ENCODE assay signal across 8 mouse cellular contexts in genomic region chr8:84847684-84848435, GRCm38 (mm10). TPM values are rescaled to one million over a fixed set of nuclear protein-coding genes. Genes with fewer than 3 reads are reported as not detected.
DNase-seq lines count a peak whose midpoint lies in the region; ATAC-seq lines count a peak whose summit lies in the region.

No protein-coding gene starts in this region.

- no peaks in the 10 kb centered on the region for H3K27me3 ChIP-seq in heart, embryonic 13.5 days (replicated peaks)
- H3K27me3 ChIP-seq in forebrain, embryonic 16.5 days (replicated peaks; ENCODE audit: control insufficient read depth, insufficient read depth, low read length) = no peaks in the 10 kb centered on the region
- no peaks in the 10 kb centered on the region for H3K27me3 ChIP-seq in liver, embryonic 16.5 days (ENCODE audit: control insufficient read depth, insufficient read depth, low read depth, low read length)

- peaks cover 30% of the 10 kb centered on the region for H3K36me3 ChIP-seq in heart, embryonic 13.5 days
- H3K36me3 ChIP-seq in forebrain, embryonic 16.5 days (ENCODE audit: control insufficient read depth, insufficient read depth) = peaks cover 19% of the 10 kb centered on the region
- peaks cover 25% of the 10 kb centered on the region for H3K36me3 ChIP-seq in liver, embryonic 16.5 days (ENCODE audit: control insufficient read depth, insufficient read depth)

- intact Hi-C loops in heart, postnatal 25 days (cut with DNase I) = loop anchor here (5.0 kb wide), 1 partner anchor 1241 kb away; the partner anchor contains the start of genes Dnajb1 and Tecr
- intact Hi-C loops in left cerebral cortex, postnatal 14 days (cut with DNase I) = loop anchor here (5.0 kb wide), 1 partner anchor 54 kb away; the partner anchor contains the start of gene Klf1

- no peaks in the 10 kb centered on the region for H3K9me3 ChIP-seq in heart, embryonic 13.5 days
- no peaks in the 10 kb centered on the region for H3K9me3 ChIP-seq in forebrain, embryonic 16.5 days (ENCODE audit: control insufficient read depth, low read length)
- no peaks in the 10 kb centered on the region for H3K9me3 ChIP-seq in liver, embryonic 16.5 days (replicated peaks; ENCODE audit: control insufficient read depth, low read length)

- ATAC-seq in heart, embryonic 13.5 days (ENCODE audit: extremely low read depth, insufficient number of reproducible peaks, low FRiP score, low TSS enrichment) = no peak
- no peak for ATAC-seq in forebrain, embryonic 16.5 days
- ATAC-seq in liver, embryonic 16.5 days (ENCODE audit: low read depth) = no peak

- H3K27ac ChIP-seq in heart, embryonic 13.5 days (replicated peaks) = peak overlapping the region; percentile 92
- peak overlapping the region; percentile 85 for H3K27ac ChIP-seq in forebrain, embryonic 16.5 days (ENCODE audit: low read length)
- H3K27ac ChIP-seq in liver, embryonic 16.5 days (ENCODE audit: low read length) = peak overlapping the region; percentile 90

- peak overlapping the region; percentile 97 for H3K4me3 ChIP-seq in heart, embryonic 13.5 days
- H3K4me3 ChIP-seq in forebrain, embryonic 16.5 days (replicated peaks; ENCODE audit: low read length) = peak overlapping the region; percentile 63
- H3K4me3 ChIP-seq in liver, embryonic 16.5 days (ENCODE audit: low read depth, low read length) = peak overlapping the region; percentile 98

- peaks cover 37% of the 10 kb centered on the region for H3K4me1 ChIP-seq in heart, embryonic 13.5 days
- peaks cover 29% of the 10 kb centered on the region for H3K4me1 ChIP-seq in forebrain, embryonic 16.5 days (replicated peaks; ENCODE audit: control insufficient read depth, insufficient read depth, low read length)
- H3K4me1 ChIP-seq in liver, embryonic 16.5 days (ENCODE audit: control insufficient read depth, low read depth, low read length) = peaks cover 37% of the 10 kb centered on the region

- peak overlapping the region; percentile 87 for H3K4me2 ChIP-seq in heart, embryonic 13.5 days
- peak overlapping the region; percentile 89 for H3K4me2 ChIP-seq in forebrain, embryonic 16.5 days (ENCODE audit: low read length)
- peak overlapping the region; percentile 68 for H3K4me2 ChIP-seq in liver, embryonic 16.5 days (ENCODE audit: low read depth, low read length)

- WGBS in heart, embryonic 13.5 days = 33% methylated on average over 6 of the region's 6 CpGs
- WGBS in forebrain, embryonic 16.5 days = 50% methylated on average over 6 of the region's 6 CpGs
- 10% methylated on average over 6 of the region's 6 CpGs for WGBS in liver, embryonic 16.5 days (ENCODE audit: insufficient replicate concordance)

- no peak for DNase-seq in heart, postnatal 25 days (ENCODE audit: low spot score)
- DNase-seq in MEL-GATA-1-ER (ENCODE audit: extremely low read depth, low read depth) = peak; percentile 87
- DNase-seq in thymus, postnatal 0 days (ENCODE audit: low spot score) = peak; percentile 68
- DNase-seq in layer of hippocampus, adult 9-10 months (ENCODE audit: low spot score) = no peak
- no peak for DNase-seq in left cerebral cortex, postnatal 14 days (ENCODE audit: low spot score in 2 of 2)

- H3K9ac ChIP-seq in heart, embryonic 13.5 days = peak overlapping the region; percentile 91
- H3K9ac ChIP-seq in forebrain, embryonic 16.5 days (replicated peaks; ENCODE audit: low read depth, low read length) = peak overlapping the region; percentile 82
- H3K9ac ChIP-seq in liver, embryonic 16.5 days (ENCODE audit: low read depth, low read length) = peak overlapping the region; percentile 75

RNA-seq across cellular contexts. Expression of gene Calr, which starts 1.1 kb away (rescaled TPM):
- polyA plus RNA-seq in heart, embryonic 13.5 days (2015; fragmentation: Nextera tagmentation; extraction: Ambion mirVana) = 711 and 772 TPM in 2 replicates
- 100 to 1,000 TPM; 365 to 441 TPM for total RNA-seq in heart, postnatal 25 days (2021)
- polyA plus RNA-seq in forebrain, embryonic 16.5 days (2015; fragmentation: Nextera tagmentation; extraction: Ambion mirVana) = 610 and 631 TPM in 2 replicates
- 473 and 480 TPM in 2 replicates for polyA plus RNA-seq in liver, embryonic 16.5 days (2015; fragmentation: Nextera tagmentation; extraction: Ambion mirVana)
- 383 and 479 TPM in 2 replicates for polyA plus RNA-seq in thymus, postnatal 0 days (2015; fragmentation: Nextera tagmentation; extraction: Ambion mirVana)
- 100 to 1,000 TPM; 495 to 553 TPM for total RNA-seq in left cerebral cortex, postnatal 14 days (2021)

RNA-seq across cellular contexts. Expression of gene Rad23a, which starts 7.4 kb away (rescaled TPM):
- 108 and 123 TPM in 2 replicates for polyA plus RNA-seq in heart, embryonic 13.5 days (2015; fragmentation: Nextera tagmentation; extraction: Ambion mirVana)
- total RNA-seq in heart, postnatal 25 days (2021) = 10 to 100 TPM; 80.8 to 81.1 TPM
- polyA plus RNA-seq in forebrain, embryonic 16.5 days (2015; fragmentation: Nextera tagmentation; extraction: Ambion mirVana) = 84.8 and 86.5 TPM in 2 replicates
- polyA plus RNA-seq in liver, embryonic 16.5 days (2015; fragmentation: Nextera tagmentation; extraction: Ambion mirVana) = 294 and 307 TPM in 2 replicates
- polyA plus RNA-seq in thymus, postnatal 0 days (2015; fragmentation: Nextera tagmentation; extraction: Ambion mirVana) = 120 and 141 TPM in 2 replicates
- total RNA-seq in left cerebral cortex, postnatal 14 days (2021) = 10 to 100 TPM; 59.5 to 72.0 TPM

RNA-seq across cellular contexts. Expression of gene Farsa, which starts 8.9 kb away (rescaled TPM):
- polyA plus RNA-seq in heart, embryonic 13.5 days (2015; fragmentation: Nextera tagmentation; extraction: Ambion mirVana) = 58.3 and 63.1 TPM in 2 replicates
- total RNA-seq in heart, postnatal 25 days (2021) = 10 to 100 TPM; 24.7 to 25.5 TPM
- 126 TPM in 2 replicates for polyA plus RNA-seq in forebrain, embryonic 16.5 days (2015; fragmentation: Nextera tagmentation; extraction: Ambion mirVana)
- 52.7 and 53.1 TPM in 2 replicates for polyA plus RNA-seq in liver, embryonic 16.5 days (2015; fragmentation: Nextera tagmentation; extraction: Ambion mirVana)
- polyA plus RNA-seq in thymus, postnatal 0 days (2015; fragmentation: Nextera tagmentation; extraction: Ambion mirVana) = 92.4 and 93.1 TPM in 2 replicates
- 10 to 100 TPM; 50.1 to 51.6 TPM for total RNA-seq in left cerebral cortex, postnatal 14 days (2021)

RNA-seq across cellular contexts. Expression of gene Gadd45gip1, which starts 16.5 kb away (rescaled TPM):
- 50.2 and 52.3 TPM in 2 replicates for polyA plus RNA-seq in heart, embryonic 13.5 days (2015; fragmentation: Nextera tagmentation; extraction: Ambion mirVana)
- total RNA-seq in heart, postnatal 25 days (2021) = 10 to 100 TPM; 28.9 to 30.0 TPM
- polyA plus RNA-seq in forebrain, embryonic 16.5 days (2015; fragmentation: Nextera tagmentation; extraction: Ambion mirVana) = 31.3 and 34.3 TPM in 2 replicates
- polyA plus RNA-seq in liver, embryonic 16.5 days (2015; fragmentation: Nextera tagmentation; extraction: Ambion mirVana) = 41.5 and 41.9 TPM in 2 replicates
- polyA plus RNA-seq in thymus, postnatal 0 days (2015; fragmentation: Nextera tagmentation; extraction: Ambion mirVana) = 56.4 and 57.4 TPM in 2 replicates
- 10 to 100 TPM; 23.4 to 23.6 TPM for total RNA-seq in left cerebral cortex, postnatal 14 days (2021)

RNA-seq across cellular contexts. Expression of gene Syce2, which starts 24.1 kb away (rescaled TPM):
- 37.2 and 38.5 TPM in 2 replicates for polyA plus RNA-seq in heart, embryonic 13.5 days (2015; fragmentation: Nextera tagmentation; extraction: Ambion mirVana)
- 1 to 10 TPM; 2.3 to 3.0 TPM for total RNA-seq in heart, postnatal 25 days (2021)
- 51.0 and 54.3 TPM in 2 replicates for polyA plus RNA-seq in forebrain, embryonic 16.5 days (2015; fragmentation: Nextera tagmentation; extraction: Ambion mirVana)
- 41.2 and 47.8 TPM in 2 replicates for polyA plus RNA-seq in liver, embryonic 16.5 days (2015; fragmentation: Nextera tagmentation; extraction: Ambion mirVana)
- polyA plus RNA-seq in thymus, postnatal 0 days (2015; fragmentation: Nextera tagmentation; extraction: Ambion mirVana) = 104 and 110 TPM in 2 replicates
- 10 to 100 TPM; 11.5 to 13.4 TPM for total RNA-seq in left cerebral cortex, postnatal 14 days (2021)

Comparison
In these comparisons a context has a peak if more than half of its experiments do, and no peak if none do; other contexts are left out.
1. DNase-seq: peak in MEL-GATA-1-ER (single experiment) and thymus, postnatal 0 days (single experiment); none in heart, postnatal 25 days (single experiment), layer of hippocampus, adult 9-10 months (single experiment) and left cerebral cortex, postnatal 14 days (0 of 2).
2. Peak in every context shown above with its lines, with median percentiles within 50 percentile points of each other: H3K27ac ChIP-seq, H3K4me2 ChIP-seq, H3K4me3 ChIP-seq and H3K9ac ChIP-seq.